Mouse (Mus musculus) heart, embryonic 14.5 days (tissue): ENCODE results near the gene Hpse. TPM values are rescaled to one million over a fixed set of nuclear protein-coding genes. Genes with fewer than 3 reads are reported as not detected.

ENCODE experiments used
- ATAC-seq: fragments of 200-750 bp; cut with Nextera tagmentation; 2 replicates; pipeline ENCODE4 v1.8.0; 2017; ENCODE audit warnings: low read depth, moderate TSS enrichment; ENCODE audit not compliant: insufficient number of reproducible peaks, insufficient read depth, low FRiP score
- H3K27ac ChIP-seq, 2 experiments: fragments of 200-500 bp in 1 of 2; fragments of 300-500 bp in 1 of 2; sonication (generic) in 1 of 2; replicated peaks in 1 of 2; 2 replicates each; pipeline ENCODE4 v1.5.1; 2012 to 2014; ENCODE audit warnings: low read depth in 2 of 2, low read length in 2 of 2, control low read depth in 1 of 2, mild to moderate bottlenecking in 1 of 2, mixed read lengths in 1 of 2; ENCODE audit not compliant: control insufficient read depth in 1 of 2, insufficient read depth in 1 of 2
- H3K27me3 ChIP-seq: fragments of 300-500 bp; sonication (generic); 2 replicates; pipeline ENCODE4 v1.6.1; 2014; ENCODE audit warnings: mild to moderate bottlenecking, low read length, control low read depth; ENCODE audit not compliant: control insufficient read depth, insufficient read depth
- H3K36me3 ChIP-seq: fragments of 300-500 bp; sonication (generic); 2 replicates; pipeline ENCODE4 v1.6.1; 2014; ENCODE audit warnings: mild to moderate bottlenecking, control low read depth, low read length, mixed read lengths; ENCODE audit not compliant: control insufficient read depth, insufficient read depth
- H3K4me1 ChIP-seq, 2 experiments: fragments of 200-500 bp in 1 of 2; fragments of 300-500 bp in 1 of 2; sonication (generic) in 1 of 2; 2 replicates each; pipeline ENCODE4 v1.6.1; 2012 to 2014; ENCODE audit warnings: low read length in 2 of 2, control low read depth in 1 of 2, mixed read lengths in 1 of 2; ENCODE audit not compliant: control insufficient read depth in 2 of 2, insufficient read depth in 2 of 2
- H3K4me2 ChIP-seq: fragments of 300-500 bp; sonication (generic); 2 replicates; pipeline ENCODE4 v1.6.1; 2014; ENCODE audit warnings: mild to moderate bottlenecking, low read length
- H3K4me3 ChIP-seq, 2 experiments: fragments of 200-500 bp in 1 of 2; fragments of 300-500 bp in 1 of 2; sonication (generic) in 1 of 2; 2 replicates each; pipeline ENCODE4 v1.5.1; 2012 to 2014; ENCODE audit warnings: low read length in 2 of 2, mild to moderate bottlenecking in 2 of 2, control low read depth in 1 of 2, low read depth in 1 of 2, moderate library complexity in 1 of 2; ENCODE audit not compliant: control insufficient read depth in 1 of 2, insufficient read depth in 1 of 2
- H3K9ac ChIP-seq: fragments of 300-500 bp; sonication (generic); 2 replicates; pipeline ENCODE4 v1.6.1; 2014; ENCODE audit warnings: mild to moderate bottlenecking, low read length
- H3K9me3 ChIP-seq: fragments of 300-500 bp; sonication (generic); 2 replicates; pipeline ENCODE4 v1.6.1; 2016; ENCODE audit warnings: low read length, control low read depth; ENCODE audit not compliant: control insufficient read depth
- WGBS: fragments of 180-500 bp; shearing (Covaris S2); extraction: QIAGEN DNeasy Blood & Tissue Kit; methylation state at CpG from one replicate; pipeline ENCODE4 v1.1.7; 2014; 5-methylcytosine and 5-hydroxymethylcytosine counted together
- polyA plus RNA-seq: library from polyadenylated mRNA; unstranded; fragments of >200 nt; fragmentation: Nextera tagmentation; extraction: Ambion mirVana; gene quantifications from 2 replicates; pipeline ENCODE4 v1.2.1, GENCODE M21; 2014

Gene Hpse
- polyA plus RNA-seq: 1.1 and 1.2 TPM in 2 replicates

DNA sequence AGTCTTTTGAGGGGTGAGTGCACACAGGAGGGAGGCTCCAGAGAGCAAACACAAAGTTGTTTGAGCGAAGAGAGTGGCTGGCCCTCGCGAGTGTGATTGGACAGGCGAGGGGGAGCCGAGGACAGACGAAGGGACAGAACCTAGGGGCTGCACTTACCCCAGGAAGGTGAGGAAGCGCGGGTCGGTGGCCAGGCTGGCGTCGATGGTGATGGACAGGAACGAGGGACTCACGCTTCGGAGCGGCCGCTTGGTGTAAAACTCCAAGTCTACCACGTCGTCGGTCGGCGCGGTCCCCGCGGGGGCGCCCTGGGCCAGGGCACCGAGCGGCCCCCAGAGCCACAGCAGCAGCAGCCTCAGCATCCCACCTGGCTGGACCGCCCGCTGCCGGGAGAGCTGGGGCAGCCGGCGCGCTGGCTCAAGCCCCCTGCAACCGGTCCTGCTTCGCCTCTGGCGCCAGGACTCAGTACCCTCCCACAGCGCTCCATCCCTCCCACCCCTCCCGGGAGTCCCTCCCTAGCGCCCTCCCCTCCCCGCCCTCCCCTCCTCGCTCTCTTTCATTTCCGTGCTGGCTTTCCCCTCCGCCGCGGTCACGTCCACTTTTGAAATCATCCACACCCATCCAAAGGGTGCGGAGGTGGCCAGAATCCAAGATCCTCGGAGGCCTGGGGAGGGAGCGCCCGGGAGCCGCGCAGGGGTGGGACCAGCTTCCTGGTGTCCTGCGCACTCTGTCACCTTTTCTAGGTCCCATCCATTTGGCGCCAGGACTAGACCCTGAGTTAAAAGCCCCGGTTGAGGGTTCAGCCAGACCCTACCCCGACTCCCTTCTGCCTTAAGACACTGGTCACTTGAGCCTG, at the start of gene Hpse:
Gene Hpse, minus strand, starts transcription at position 482 of the 854 bp plus-strand sequence.
- WGBS: 1% methylated on average over 55 of the region's 56 CpGs
- peak within 1 kb of the TSS; percentile 95 for H3K4me2 ChIP-seq
- H3K4me1 ChIP-seq: peaks cover 2 to 4% of the 10 kb centered on the region in 2 experiments; a peak in 1 of 4 replicates
- peak; percentile 68; the same call in 1 of the 2 replicates for ATAC-seq
- H3K9me3 ChIP-seq: peaks cover 5% of the 10 kb centered on the region
- H3K27me3 ChIP-seq: peaks cover 7% of the 10 kb centered on the region
- H3K9ac ChIP-seq: peak within 1 kb of the TSS; percentile 49
- H3K4me3 ChIP-seq: peak within 1 kb of the TSS; percentile 40 to 51
- H3K27ac ChIP-seq: no peak within 1 kb of the TSS
- H3K36me3 ChIP-seq: no peaks in the 10 kb centered on the region

DNA sequence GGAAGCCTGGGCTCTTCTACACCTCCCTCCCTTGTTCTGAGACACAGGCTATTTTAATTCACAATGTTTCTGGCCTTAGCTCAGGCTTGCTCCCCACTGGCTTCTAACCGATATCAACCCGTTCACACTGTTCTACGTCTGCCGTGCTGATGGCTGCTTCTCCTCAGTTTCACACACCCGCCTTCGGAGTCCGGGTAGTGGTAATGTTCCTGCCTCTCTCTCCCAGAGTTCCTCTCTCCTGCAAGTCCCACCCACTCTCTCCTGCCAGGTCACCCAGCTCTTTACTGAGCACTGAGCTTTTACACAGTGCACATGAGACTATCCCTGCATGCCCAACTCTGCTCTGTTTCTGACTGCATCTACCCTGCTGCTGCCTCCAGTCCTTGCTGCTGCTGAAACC, 46.5 kb upstream of the Hpse start:
- Histone ChIP-seq H3K27me3 (no peaks in the 10 kb centered on the region), H3K9ac (no peak overlapping the region), H3K4me1 (no peaks in the 10 kb centered on the region), H3K36me3 (peaks cover 89% of the 10 kb centered on the region), H3K27ac (no peak overlapping the region), H3K4me3 (no peak overlapping the region), H3K4me2 (no peak overlapping the region), H3K9me3 (no peaks in the 10 kb centered on the region)
- ATAC-seq: no peak
- 82% methylated on average over 7 of the region's 7 CpGs for whole genome bisulfite sequencing

DNA sequence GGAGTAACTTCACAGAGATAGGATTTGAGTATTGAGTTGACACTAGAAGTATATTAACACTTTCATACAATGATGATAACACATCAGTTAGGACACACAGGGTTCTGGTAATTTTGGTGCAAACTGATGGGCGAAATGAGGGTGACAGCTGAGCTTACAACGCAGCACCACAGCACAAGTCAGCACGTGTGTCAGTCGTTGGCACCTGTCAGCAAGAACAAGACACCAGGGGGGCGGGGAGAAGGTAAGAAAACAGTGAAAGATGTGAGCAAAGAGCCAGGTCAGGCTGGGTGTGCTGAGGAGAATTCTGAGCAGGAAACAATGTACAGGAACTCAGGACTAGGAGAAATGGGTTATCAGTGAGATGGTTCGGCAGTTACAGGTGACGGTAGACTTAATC, 42.2 kb upstream of the Hpse start:
- no peaks in the 10 kb centered on the region for H3K9me3 ChIP-seq
- no peaks in the 10 kb centered on the region for H3K4me1 ChIP-seq
- no peak overlapping the region for H3K4me3 ChIP-seq
- ATAC-seq: no peak
- H3K36me3 ChIP-seq: peaks cover 48% of the 10 kb centered on the region
- H3K9ac ChIP-seq: no peak overlapping the region
- no peaks in the 10 kb centered on the region for H3K27me3 ChIP-seq
- no peak overlapping the region for H3K4me2 ChIP-seq
- no peak overlapping the region for H3K27ac ChIP-seq
- 78% methylated on average over 7 of the region's 7 CpGs for WGBS

DNA sequence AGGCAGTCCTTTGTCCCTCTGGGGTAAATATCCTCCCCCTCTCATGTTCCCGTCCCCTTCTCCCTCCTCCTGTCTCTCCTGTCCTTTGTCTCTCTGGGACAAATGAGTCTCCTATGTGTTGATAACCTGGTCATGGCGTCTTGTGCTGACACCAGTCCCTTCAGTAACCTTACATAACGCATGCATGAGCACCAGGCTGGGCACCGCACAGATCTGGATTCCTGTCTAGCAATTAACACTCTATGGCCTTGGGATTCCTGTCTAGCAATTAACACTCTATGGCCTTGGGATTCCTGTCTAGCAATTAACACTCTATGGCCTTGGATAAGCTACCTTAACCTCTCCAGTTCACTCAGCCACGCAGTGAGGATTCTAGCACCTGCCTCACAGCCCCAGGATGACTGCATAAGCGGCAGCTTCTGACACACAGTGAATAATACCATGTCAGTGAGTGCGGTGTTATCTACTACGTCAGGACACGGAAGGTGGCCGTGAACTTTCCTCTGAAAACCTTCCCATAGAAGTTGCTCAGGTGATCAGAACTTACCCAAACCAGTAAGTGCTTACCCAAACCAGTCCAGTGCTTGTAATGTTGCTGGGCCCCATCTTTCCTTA, 40.6 kb upstream of the Hpse start:
- H3K27me3 ChIP-seq: no peaks in the 10 kb centered on the region
- H3K4me2 ChIP-seq: no peak overlapping the region
- H3K27ac ChIP-seq: no peak overlapping the region
- no peak for ATAC-seq
- H3K4me3 ChIP-seq: no peak overlapping the region
- no peaks in the 10 kb centered on the region for H3K4me1 ChIP-seq
- no peak overlapping the region for H3K9ac ChIP-seq
- peaks cover 33% of the 10 kb centered on the region for H3K36me3 ChIP-seq
- WGBS: 82% methylated on average over 10 of the region's 10 CpGs
- H3K9me3 ChIP-seq: no peaks in the 10 kb centered on the region

DNA sequence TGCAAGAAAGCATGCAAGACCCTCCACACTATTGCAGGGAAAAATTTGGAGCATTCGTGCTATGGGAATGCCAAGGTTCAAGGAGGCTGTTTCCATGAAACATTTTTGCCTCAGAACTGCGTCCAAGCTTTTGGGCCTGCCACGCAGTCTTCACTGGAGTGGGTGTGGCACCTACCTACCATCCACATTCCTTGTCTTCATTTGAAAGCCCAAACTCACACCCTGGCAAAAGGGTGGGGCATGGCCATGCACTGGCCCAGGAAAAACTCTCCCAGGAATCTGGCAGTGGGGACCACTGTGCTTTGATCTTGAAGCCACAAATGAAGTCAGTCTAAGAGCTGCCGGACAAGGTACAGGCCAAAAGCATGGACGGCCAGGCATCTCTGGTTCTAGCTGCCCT, 38.6 kb upstream of the Hpse start:
- H3K9ac ChIP-seq: no peak overlapping the region
- no peak for ATAC-seq
- H3K9me3 ChIP-seq: no peaks in the 10 kb centered on the region
- WGBS: 87% methylated on average over 5 of the region's 5 CpGs
- no peaks in the 10 kb centered on the region for H3K27me3 ChIP-seq
- H3K4me2 ChIP-seq: no peak overlapping the region
- no peak overlapping the region for H3K4me3 ChIP-seq
- H3K4me1 ChIP-seq: no peaks in the 10 kb centered on the region
- no peak overlapping the region for H3K27ac ChIP-seq
- H3K36me3 ChIP-seq: peaks cover 12% of the 10 kb centered on the region; the same call in 1 of the 2 replicates

DNA sequence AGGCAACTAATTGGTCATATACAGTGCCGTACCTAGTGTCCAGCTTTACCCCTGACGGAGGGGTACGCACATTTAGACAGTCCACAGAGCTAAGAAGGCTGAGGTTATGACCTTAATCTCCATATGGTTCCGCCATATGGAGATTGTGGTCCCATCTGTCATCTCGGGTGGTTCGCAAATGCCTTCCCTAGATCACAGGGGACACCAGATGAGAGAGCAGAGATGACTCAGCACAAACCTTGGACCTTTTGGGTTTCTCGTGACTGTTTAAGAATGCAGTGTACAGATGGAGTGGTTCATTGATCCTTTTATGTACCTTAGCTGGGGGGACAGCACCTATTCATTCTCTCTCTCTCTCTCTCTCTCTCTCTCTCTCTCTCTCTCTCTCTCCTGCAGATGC, 33.9 kb upstream of the Hpse start:
- ATAC-seq: no peak
- WGBS: 78% methylated on average over 7 of the region's 7 CpGs
- no peak overlapping the region for H3K4me3 ChIP-seq

DNA sequence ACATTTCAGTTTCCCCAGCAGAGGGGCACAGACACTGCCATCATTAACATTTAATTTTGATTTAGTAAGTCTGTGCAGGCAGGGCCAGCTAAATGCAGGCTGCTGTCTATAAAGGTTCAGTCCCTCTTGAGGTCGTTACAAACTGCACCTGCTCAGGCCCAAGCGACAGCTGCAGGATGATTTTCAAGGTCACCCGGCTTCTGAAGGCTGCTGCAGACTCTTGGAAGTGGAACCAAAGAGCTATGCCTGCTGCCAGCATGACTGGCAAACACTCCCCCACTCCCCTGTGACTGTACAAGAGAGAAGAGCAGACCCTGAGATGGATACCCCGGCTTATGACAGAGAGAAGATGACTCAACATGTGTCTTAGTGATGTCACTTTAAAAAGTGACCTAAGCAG, 32.1 kb upstream of the Hpse start:
- Histone ChIP-seq H3K27me3 (no peaks in the 10 kb centered on the region), H3K36me3 (no peaks in the 10 kb centered on the region), H3K9me3 (no peaks in the 10 kb centered on the region), H3K4me1 (no peaks in the 10 kb centered on the region), H3K9ac (no peak overlapping the region), H3K4me2 (no peak overlapping the region), H3K4me3 (no peak overlapping the region), H3K27ac (no peak overlapping the region)
- WGBS: 42% methylated on average over 4 of the region's 4 CpGs
- ATAC-seq: no peak

More for the DNA sequence above, 33.9 kb upstream of the Hpse start:
- Histone ChIP-seq H3K27me3 (no peaks in the 10 kb centered on the region), H3K9me3 (no peaks in the 10 kb centered on the region), H3K9ac (no peak overlapping the region), H3K36me3 (no peaks in the 10 kb centered on the region), H3K4me1 (no peaks in the 10 kb centered on the region), H3K4me2 (no peak overlapping the region), H3K27ac (no peak overlapping the region)
